16 mouse cellular contexts compared by ENCODE assay signal in genomic region chr12:13497211-13497610, GRCm38 (mm10).
"Had no signal": no experiment of that assay in that cellular context is flagged by ENCODE, and none has a peak within 500 bp of the region (broad histone marks: within the 10 kb centered on the region; RNA-seq: fewer than 3 reads in every experiment).

No protein-coding gene starts in this region.

- H3K27ac ChIP-seq: neural tube, embryonic 13.5 days; neural tube, embryonic 15.5 days; stomach, embryonic 15.5 days; stomach, postnatal 0 days had no signal

- H3K4me1 ChIP-seq: stomach, embryonic 15.5 days had no signal

- H3K36me3 ChIP-seq: neural tube, embryonic 13.5 days; neural tube, embryonic 15.5 days; stomach, embryonic 15.5 days had no signal

- DNase-seq: retina, postnatal 1 day; right cerebral cortex, adult 18-20 months; right cerebral cortex, postnatal 14 days; right cerebral cortex, postnatal 25 days; right cerebral cortex, postnatal 4 days; spleen, adult 18-20 months; thymus, adult 18-20 months; thymus, adult 2 months; thymus, postnatal 14 days; thymus, postnatal 25 days; thymus, postnatal 36 days; thymus, postnatal 4 days had no signal

- H3K27me3 ChIP-seq: neural tube, embryonic 13.5 days; neural tube, embryonic 15.5 days; stomach, embryonic 15.5 days had no signal

- H3K4me3 ChIP-seq: neural tube, embryonic 13.5 days; neural tube, embryonic 15.5 days; stomach, embryonic 15.5 days had no signal

- H3K9me3 ChIP-seq: neural tube, embryonic 13.5 days; neural tube, embryonic 15.5 days; stomach, embryonic 15.5 days had no signal
